Mouse (Mus musculus) kidney, adult 2 months (tissue): ENCODE data around the gene Ahnak2.

Experiments used
- CTCF ChIP-seq: fragments of 200-500 bp; conservative IDR thresholded peaks from 2 replicates; pipeline ENCODE4 v1.5.1; 2011; ENCODE audit warnings: low read depth, mild to moderate bottlenecking, control low read depth, low read length, moderate library complexity, mixed read lengths; ENCODE audit not compliant: insufficient read depth, insufficient read length
- POLR2A ChIP-seq: fragments of 200-500 bp; IDR thresholded peaks from one replicate; pipeline ENCODE4 v1.6.1; 2011; ENCODE audit warnings: low read depth, low read length, control low read depth

DNA sequence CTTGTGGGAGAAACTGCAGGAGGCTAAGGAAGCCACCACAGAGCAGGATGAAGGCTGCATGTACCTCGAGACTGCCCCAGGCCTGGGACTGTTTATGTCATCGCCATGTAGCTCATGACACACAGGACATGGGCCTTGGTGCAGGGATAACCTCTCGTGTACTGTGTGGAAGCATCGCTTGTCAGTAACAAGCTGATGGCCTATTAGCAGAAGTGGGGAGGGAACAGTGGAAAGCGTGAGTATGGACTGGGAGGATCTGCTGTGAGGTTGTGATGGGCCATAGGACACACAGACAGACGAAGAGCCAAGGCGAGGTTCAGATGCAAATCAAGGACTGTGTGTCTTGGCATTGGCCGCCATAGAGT is 54.9 kb downstream of the Ahnak2 start:
- TF ChIP-seq CTCF (no peak), POLR2A (no peak)
